Mouse (Mus musculus): ENCODE data around the gene Magi1.

Magi1 gene

GRCm38 (mm10) chr6:94069421-94069820 is 214.3 kb downstream of the Magi1 start:
- no peak for DNase-seq (ENCODE audit: extremely low read depth, insufficient read length, low spot score)

- no peak for DNase-seq (ENCODE audit: extremely low read depth, insufficient read length, low spot score)
Measured at GRCm38 (mm10) chr6:94067741-94068450, 215.8 kb downstream of the Magi1 start.

- no peak for DNase-seq (ENCODE audit: extremely low read depth, insufficient read length, low spot score)
Measured at GRCm38 (mm10) chr6:94064832-94065231, 218.9 kb downstream of the Magi1 start.

GRCm38 (mm10) chr6:94063542-94063941 is 220.2 kb downstream of the Magi1 start:
- no peak for DNase-seq (ENCODE audit: extremely low read depth, insufficient read length, low spot score)

GRCm38 (mm10) chr6:94061424-94061980 is 222.2 kb downstream of the Magi1 start:
- DNase-seq (ENCODE audit: extremely low read depth, insufficient read length, low spot score) = no peak

GRCm38 (mm10) chr6:94060621-94061213 is 223.0 kb downstream of the Magi1 start:
- DNase-seq (ENCODE audit: extremely low read depth, insufficient read length, low spot score) = no peak

- DNase-seq (ENCODE audit: extremely low read depth, insufficient read length, low spot score) = no peak
Measured at GRCm38 (mm10) chr6:94059090-94059489, 224.6 kb downstream of the Magi1 start.

- no peak for DNase-seq (ENCODE audit: extremely low read depth, insufficient read length, low spot score)
Measured at GRCm38 (mm10) chr6:94053920-94054319, 229.8 kb downstream of the Magi1 start.

- DNase-seq (ENCODE audit: extremely low read depth, insufficient read length, low spot score) = no peak
Measured at GRCm38 (mm10) chr6:94045180-94045579, 238.5 kb downstream of the Magi1 start.

GRCm38 (mm10) chr6:94043461-94043860 is 240.3 kb downstream of the Magi1 start:
- no peak for DNase-seq (ENCODE audit: extremely low read depth, insufficient read length, low spot score)

- DNase-seq (ENCODE audit: extremely low read depth, insufficient read length, low spot score) = no peak
Measured at GRCm38 (mm10) chr6:94040093-94040492, 243.6 kb downstream of the Magi1 start.

GRCm38 (mm10) chr6:94038897-94039296 is 244.8 kb downstream of the Magi1 start:
- DNase-seq (ENCODE audit: extremely low read depth, insufficient read length, low spot score) = no peak

- DNase-seq (ENCODE audit: extremely low read depth, insufficient read length, low spot score) = no peak
Measured at GRCm38 (mm10) chr6:94036554-94036953, 247.2 kb downstream of the Magi1 start.

GRCm38 (mm10) chr6:94026361-94026760 is 257.4 kb downstream of the Magi1 start:
- DNase-seq (ENCODE audit: extremely low read depth, insufficient read length, low spot score) = no peak

GRCm38 (mm10) chr6:94022437-94022836 is 261.3 kb downstream of the Magi1 start:
- DNase-seq (ENCODE audit: extremely low read depth, insufficient read length, low spot score) = no peak

GRCm38 (mm10) chr6:94021239-94021962 is 262.3 kb downstream of the Magi1 start:
- no peak for DNase-seq (ENCODE audit: extremely low read depth, insufficient read length, low spot score)

GRCm38 (mm10) chr6:94020566-94020965 is 263.2 kb downstream of the Magi1 start:
- DNase-seq (ENCODE audit: extremely low read depth, insufficient read length, low spot score) = no peak

GRCm38 (mm10) chr6:94019935-94020334 is 263.8 kb downstream of the Magi1 start:
- DNase-seq (ENCODE audit: extremely low read depth, insufficient read length, low spot score) = no peak

GRCm38 (mm10) chr6:94013761-94014160 is 270.0 kb downstream of the Magi1 start:
- DNase-seq (ENCODE audit: extremely low read depth, insufficient read length, low spot score) = no peak

GRCm38 (mm10) chr6:94011947-94012346 is 271.8 kb downstream of the Magi1 start:
- DNase-seq (ENCODE audit: extremely low read depth, insufficient read length, low spot score) = no peak

GRCm38 (mm10) chr6:94011521-94011920 is 272.2 kb downstream of the Magi1 start:
- DNase-seq (ENCODE audit: extremely low read depth, insufficient read length, low spot score) = no peak

All from 3134 (cell line).